Mouse (Mus musculus): Measurements from ENCODE around the gene Gbp3.

Gene Gbp3

GRCm38 (mm10) chr3:142587386-142587785 is 27.6 kb downstream of the Gbp3 start:
- ATAC-seq (ENCODE audit: insufficient number of reproducible peaks, low FRiP score, low TSS enrichment), result no peak

DNA sequence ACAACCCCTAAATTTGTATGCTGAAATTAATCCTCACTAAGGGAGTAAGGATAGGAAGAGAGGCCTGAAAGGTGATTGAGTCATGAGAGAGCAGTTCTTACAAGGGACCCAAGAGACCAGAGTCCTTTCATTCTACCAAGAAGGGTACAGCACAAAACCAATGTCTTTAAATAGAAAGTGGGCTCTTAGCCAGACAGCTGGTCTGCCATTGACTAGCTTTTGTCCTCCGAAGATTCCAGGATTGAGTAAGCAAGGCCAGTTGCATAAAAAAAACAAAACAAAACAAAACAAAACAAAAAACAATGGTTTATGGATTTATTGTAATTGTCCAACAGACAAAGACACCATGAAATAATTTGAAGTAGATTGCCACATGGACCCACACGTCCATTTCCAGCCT is 29.1 kb downstream of the Gbp3 start:
- no peak for ATAC-seq (ENCODE audit: insufficient number of reproducible peaks, low FRiP score, low TSS enrichment)

DNA sequence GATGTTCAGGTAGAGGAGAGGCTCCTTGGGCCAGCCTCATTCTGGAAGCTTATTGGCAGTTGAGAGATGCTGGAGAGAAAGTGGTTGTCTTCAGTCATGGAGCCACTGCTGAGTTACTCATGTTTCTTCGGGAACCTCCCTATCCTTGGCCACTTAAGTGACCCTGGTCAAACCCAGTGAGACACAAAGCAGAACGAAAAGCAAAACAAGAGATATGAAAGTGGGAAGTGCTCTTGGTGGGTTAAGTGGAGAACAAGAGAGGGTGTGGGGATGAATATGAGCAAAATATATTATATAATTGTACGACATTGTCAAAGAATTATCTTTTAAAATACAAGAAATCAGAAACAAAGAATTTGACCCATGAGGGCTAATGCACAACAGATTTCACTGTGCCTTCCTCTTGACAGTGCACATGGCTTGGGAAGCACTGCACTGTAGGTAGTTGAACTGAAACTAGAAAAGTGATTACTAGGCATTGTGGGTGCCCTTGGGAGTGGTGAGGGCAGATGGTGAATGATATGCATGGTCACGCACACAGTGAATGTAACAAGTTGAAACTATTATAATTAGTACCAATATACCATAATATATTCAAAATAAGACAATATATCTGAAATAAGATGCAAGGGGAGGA is 30.7 kb downstream of the Gbp3 start:
- no peak for ATAC-seq (ENCODE audit: insufficient number of reproducible peaks, low FRiP score, low TSS enrichment)

- no peak for ATAC-seq (ENCODE audit: insufficient number of reproducible peaks, low FRiP score, low TSS enrichment)
Observed at GRCm38 (mm10) chr3:142594547-142594946, 34.7 kb downstream of the Gbp3 start, which contains the start of gene Gbp2b. TSS of gene Gbp2b (plus strand) at chr3:142594847.

DNA sequence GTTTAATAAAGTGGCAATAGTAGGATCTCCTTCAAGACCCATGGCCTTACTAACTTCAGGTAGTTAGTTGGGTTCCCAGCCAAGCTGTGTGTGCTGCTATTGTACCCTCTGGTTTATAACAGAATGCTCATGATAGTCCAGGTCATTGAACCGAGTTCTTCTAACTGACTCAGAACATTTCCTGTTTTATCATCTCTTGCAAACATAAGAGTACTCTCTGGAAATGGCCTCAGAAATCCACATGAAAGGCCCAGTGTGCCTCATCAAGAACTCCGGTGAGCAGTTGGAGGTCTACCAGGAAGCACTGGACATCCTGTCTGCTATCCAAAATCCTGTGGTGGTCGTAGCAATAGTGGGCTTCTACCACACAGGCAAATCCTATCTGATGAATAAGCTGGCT is 38.1 kb downstream of the Gbp3 start:
- no peak for ATAC-seq (ENCODE audit: insufficient number of reproducible peaks, low FRiP score, low TSS enrichment)

DNA sequence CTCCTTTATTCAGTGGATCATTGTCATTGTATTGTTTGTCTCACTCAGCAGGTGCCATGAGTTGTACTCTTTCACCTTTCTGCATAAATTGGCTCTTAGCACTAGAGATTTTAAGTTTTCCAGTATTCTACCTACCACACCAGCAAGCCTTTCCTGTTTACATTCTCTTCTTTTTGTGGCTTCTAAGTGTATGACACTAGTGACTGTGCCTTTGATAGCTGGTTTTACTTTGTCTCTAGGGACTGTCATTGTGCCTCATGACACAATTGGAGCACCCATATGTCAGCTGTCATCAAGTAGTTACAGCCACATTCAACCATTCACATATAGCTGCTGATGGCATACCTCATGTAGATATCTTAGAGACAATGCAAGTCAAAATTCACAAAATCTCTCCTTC is 41.8 kb downstream of the Gbp3 start:
- ATAC-seq (ENCODE audit: insufficient number of reproducible peaks, low FRiP score, low TSS enrichment), result no peak

DNA sequence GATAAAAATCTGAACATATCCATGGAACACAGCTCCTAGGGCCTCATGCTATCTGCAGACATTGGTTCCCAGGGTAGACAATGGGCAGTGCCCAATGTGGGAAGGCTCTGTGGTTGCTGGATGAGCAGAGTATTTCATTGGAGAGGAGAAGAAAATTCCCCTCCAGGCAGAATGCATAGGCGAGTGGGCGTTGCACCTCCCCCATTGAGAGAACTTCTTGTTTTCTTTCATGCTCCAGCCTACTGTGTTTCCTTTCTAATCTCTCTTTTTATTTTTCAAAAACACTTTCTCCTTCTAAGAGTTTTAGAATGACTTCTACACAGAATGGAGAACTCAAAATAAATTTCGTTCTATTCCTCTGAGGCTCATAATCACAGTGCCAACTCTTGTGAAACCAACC is 58.8 kb downstream of the Gbp3 start:
- no peak for ATAC-seq (ENCODE audit: insufficient number of reproducible peaks, low FRiP score, low TSS enrichment)

GRCm38 (mm10) chr3:142619606-142620005 is 59.8 kb downstream of the Gbp3 start:
- ATAC-seq (ENCODE audit: insufficient number of reproducible peaks, low FRiP score, low TSS enrichment), result no peak

DNA sequence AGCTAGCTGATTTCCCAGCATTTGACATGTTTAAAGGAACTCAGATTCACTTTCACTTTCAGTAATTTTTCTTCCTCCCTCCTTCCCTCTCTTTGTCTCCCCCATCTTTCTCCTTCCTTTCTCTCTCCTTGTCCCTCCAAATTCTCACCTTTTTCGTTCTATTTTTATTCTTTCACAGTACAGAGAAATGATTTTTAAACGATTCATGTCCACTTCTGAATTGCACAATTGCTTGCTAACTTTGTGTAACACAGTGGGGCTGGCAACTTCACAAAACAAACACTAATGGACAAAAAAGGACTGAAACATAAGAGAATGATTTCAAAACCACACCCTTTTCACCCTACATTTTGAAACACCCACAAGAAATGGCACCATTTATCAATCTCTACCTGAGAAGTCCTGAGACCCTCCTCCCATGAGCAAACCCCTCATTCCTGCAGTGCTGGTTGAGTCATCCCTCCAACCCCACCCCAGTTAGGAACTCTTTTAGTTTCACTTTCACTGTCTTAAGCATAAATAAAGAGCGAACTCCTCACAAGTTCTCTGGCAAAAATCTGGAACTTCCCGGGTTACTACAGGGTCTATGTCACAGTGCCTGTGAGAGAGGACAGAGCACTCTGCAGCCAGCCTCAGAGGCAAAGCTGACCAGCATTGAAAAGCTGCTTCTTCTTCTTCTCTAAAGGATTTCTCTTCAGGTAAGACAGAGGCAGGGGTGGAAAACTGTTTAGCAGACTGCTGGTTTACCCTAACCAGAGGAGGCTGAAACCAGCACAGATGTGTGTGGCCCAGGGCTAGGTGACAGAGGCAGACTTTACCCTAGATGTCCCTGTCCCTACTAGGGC is 60.5 kb downstream of the Gbp3 start, which contains the start of gene Gbp2:
Gene Gbp2, plus strand, starts transcription at position 492 of the 845 bp plus-strand sequence.
- no peak for ATAC-seq (ENCODE audit: insufficient number of reproducible peaks, low FRiP score, low TSS enrichment)

DNA sequence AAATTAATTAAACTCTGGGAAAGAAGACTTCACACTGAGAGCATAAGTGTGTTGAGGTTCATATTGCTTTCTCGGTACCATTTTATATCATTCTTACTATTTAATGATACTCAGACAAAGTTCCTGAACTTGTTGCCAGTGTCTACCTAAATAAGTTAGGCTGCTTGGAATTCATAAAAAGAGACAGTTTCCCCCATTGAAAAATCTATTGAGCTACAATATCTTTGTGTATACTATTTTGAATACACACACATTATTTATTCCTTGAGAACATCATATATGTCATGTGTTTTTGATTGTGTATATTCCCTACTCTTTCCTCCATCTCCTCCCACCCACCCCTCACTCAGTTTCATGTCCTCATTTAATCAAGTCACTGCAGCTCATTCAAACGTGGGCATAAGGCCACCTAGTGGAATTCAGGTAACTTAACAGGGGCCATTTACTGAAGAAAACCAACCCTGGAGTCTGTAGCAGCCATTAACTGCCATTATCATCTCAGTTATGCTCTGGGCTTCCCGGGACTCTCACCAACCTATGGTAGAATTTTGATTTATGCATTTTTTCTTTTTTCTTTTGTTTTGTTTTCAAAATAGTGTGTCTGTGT is 61.2 kb downstream of the Gbp3 start:
- ATAC-seq (ENCODE audit: insufficient number of reproducible peaks, low FRiP score, low TSS enrichment), result no peak

Measured in cerebellum, adult (tissue).